Mouse (Mus musculus): Measurements from ENCODE around the gene Ppcs. TPM values are rescaled to one million over a fixed set of nuclear protein-coding genes. Genes with fewer than 3 reads are reported as not detected.
A peak's percentile ranks its signal among the peaks of the same experiment; 100 is the strongest.

Gene Ppcs
- polyA plus RNA-seq, 1 experiment: 7.7 TPM

- Histone ChIP-seq H3K27me3 (replicated peaks) (peaks cover 2% of the 10 kb centered on the region), H3K4me1 (peaks cover 49% of the 10 kb centered on the region), H3K9me3 (no peaks in the 10 kb centered on the region), H3K36me3 (replicated peaks; ENCODE audit: low read length) (peaks cover 9% of the 10 kb centered on the region), H3K4me3 (replicated peaks) (peak overlapping the region; percentile 94)
- TF ChIP-seq GATA1 (IDR thresholded peaks at IDR 0.05; ENCODE audit: borderline replicate concordance, low read length): no peak
- TF ChIP-seq FLI1 (IDR thresholded peaks at IDR 0.05; ENCODE audit: low read length): no peak
Observed at GRCm38 (mm10) chr4:119421921-119422293, 313 bp downstream of the Ppcs start.

- peaks cover 2% of the 10 kb centered on the region for H3K27me3 ChIP-seq (replicated peaks)
- H3K4me3 ChIP-seq (replicated peaks): peak overlapping the region; percentile 81
- peaks cover 9% of the 10 kb centered on the region for H3K36me3 ChIP-seq (replicated peaks; ENCODE audit: low read length)
- TF ChIP-seq GATA1 (IDR thresholded peaks at IDR 0.05; ENCODE audit: borderline replicate concordance, low read length): no peak
- no peak for TF ChIP-seq FLI1 (IDR thresholded peaks at IDR 0.05; ENCODE audit: low read length)
- H3K4me1 ChIP-seq: peaks cover 51% of the 10 kb centered on the region
- no peaks in the 10 kb centered on the region for H3K9me3 ChIP-seq
Observed at GRCm38 (mm10) chr4:119421191-119421590, 1.0 kb downstream of the Ppcs start.

- Histone ChIP-seq H3K4me1 (peaks cover 50% of the 10 kb centered on the region), H3K36me3 (replicated peaks; ENCODE audit: low read length) (peaks cover 9% of the 10 kb centered on the region), H3K27me3 (replicated peaks) (peaks cover 10% of the 10 kb centered on the region), H3K4me3 (replicated peaks) (no peak overlapping the region), H3K9me3 (no peaks in the 10 kb centered on the region)
- TF ChIP-seq GATA1 (IDR thresholded peaks at IDR 0.05; ENCODE audit: borderline replicate concordance, low read length) (no peak), FLI1 (IDR thresholded peaks at IDR 0.05; ENCODE audit: low read length) (no peak)
Observed at GRCm38 (mm10) chr4:119417894-119418293, 4.3 kb downstream of the Ppcs start.

- TF ChIP-seq FLI1 (IDR thresholded peaks at IDR 0.05; ENCODE audit: low read length) (no peak), GATA1 (IDR thresholded peaks at IDR 0.05; ENCODE audit: borderline replicate concordance, low read length) (no peak)
- H3K4me1 ChIP-seq: peaks cover 53% of the 10 kb centered on the region
Observed at GRCm38 (mm10) chr4:119417270-119417669, 5.0 kb downstream of the Ppcs start.

GRCm38 (mm10) chr4:119415072-119415753 is 7.0 kb downstream of the Ppcs start, which contains the start of gene Ccdc30:
Gene Ccdc30, minus strand, starts transcription at chr4:119415521.
- Histone ChIP-seq H3K4me1 (peaks cover 39% of the 10 kb centered on the region), H3K27me3 (replicated peaks) (peaks cover 12% of the 10 kb centered on the region), H3K4me3 (replicated peaks) (peak within 1 kb of the TSS; percentile 90), H3K36me3 (replicated peaks; ENCODE audit: low read length) (peaks cover 6% of the 10 kb centered on the region), H3K9me3 (no peaks in the 10 kb centered on the region)
- TF ChIP-seq GATA1 (IDR thresholded peaks at IDR 0.05; ENCODE audit: borderline replicate concordance, low read length): no peak
- TF ChIP-seq FLI1 (IDR thresholded peaks at IDR 0.05; ENCODE audit: low read length): no peak

More at GRCm38 (mm10) chr4:119417270-119417669, 5.0 kb downstream of the Ppcs start:
- no peaks in the 10 kb centered on the region for H3K9me3 ChIP-seq
- no peak overlapping the region for H3K4me3 ChIP-seq (replicated peaks)
- H3K36me3 ChIP-seq (replicated peaks; ENCODE audit: low read length): peaks cover 9% of the 10 kb centered on the region
- H3K27me3 ChIP-seq (replicated peaks): peaks cover 10% of the 10 kb centered on the region

- Histone ChIP-seq H3K4me3 (replicated peaks) (peak overlapping the region; percentile 50), H3K36me3 (replicated peaks; ENCODE audit: low read length) (no peaks in the 10 kb centered on the region), H3K27me3 (replicated peaks) (peaks cover 15% of the 10 kb centered on the region), H3K4me1 (peaks cover 38% of the 10 kb centered on the region), H3K9me3 (peaks cover 4% of the 10 kb centered on the region)
- TF ChIP-seq FLI1 (IDR thresholded peaks at IDR 0.05; ENCODE audit: low read length): no peak
- TF ChIP-seq GATA1 (IDR thresholded peaks at IDR 0.05; ENCODE audit: borderline replicate concordance, low read length): no peak
Observed at GRCm38 (mm10) chr4:119412791-119413190, 9.4 kb downstream of the Ppcs start.

GRCm38 (mm10) chr4:119411877-119412650 is 10.2 kb downstream of the Ppcs start:
- no peaks in the 10 kb centered on the region for H3K36me3 ChIP-seq (replicated peaks; ENCODE audit: low read length)
- H3K27me3 ChIP-seq (replicated peaks): peaks cover 15% of the 10 kb centered on the region
- no peak for TF ChIP-seq FLI1 (IDR thresholded peaks at IDR 0.05; ENCODE audit: low read length)
- TF ChIP-seq GATA1 (IDR thresholded peaks at IDR 0.05; ENCODE audit: borderline replicate concordance, low read length): no peak
- peaks cover 8% of the 10 kb centered on the region for H3K9me3 ChIP-seq
- peaks cover 31% of the 10 kb centered on the region for H3K4me1 ChIP-seq
- H3K4me3 ChIP-seq (replicated peaks): no peak overlapping the region

- Histone ChIP-seq H3K9me3 (peaks cover 36% of the 10 kb centered on the region), H3K4me3 (replicated peaks) (no peak overlapping the region)
- TF ChIP-seq GATA1 (IDR thresholded peaks at IDR 0.05; ENCODE audit: borderline replicate concordance, low read length): no peak
- no peak for TF ChIP-seq FLI1 (IDR thresholded peaks at IDR 0.05; ENCODE audit: low read length)
Observed at GRCm38 (mm10) chr4:119403431-119403830, 18.8 kb downstream of the Ppcs start.

GRCm38 (mm10) chr4:119400896-119401295 is 21.3 kb downstream of the Ppcs start:
- peaks cover 8% of the 10 kb centered on the region for H3K27me3 ChIP-seq (replicated peaks)
- no peaks in the 10 kb centered on the region for H3K36me3 ChIP-seq (replicated peaks; ENCODE audit: low read length)
- H3K4me1 ChIP-seq: 0 out of 2 replicates have a peak, but pooled peaks cover 3% of the 10 kb centered on the region
- TF ChIP-seq GATA1 (IDR thresholded peaks at IDR 0.05; ENCODE audit: borderline replicate concordance, low read length) (no peak), FLI1 (IDR thresholded peaks at IDR 0.05; ENCODE audit: low read length) (no peak)
- peaks cover 20% of the 10 kb centered on the region for H3K9me3 ChIP-seq
- no peak overlapping the region for H3K4me3 ChIP-seq (replicated peaks)

More at GRCm38 (mm10) chr4:119403431-119403830, 18.8 kb downstream of the Ppcs start:
- peaks cover 6% of the 10 kb centered on the region for H3K27me3 ChIP-seq (replicated peaks)
- H3K36me3 ChIP-seq (replicated peaks; ENCODE audit: low read length): no peaks in the 10 kb centered on the region
- H3K4me1 ChIP-seq: 0 out of 2 replicates have a peak, but pooled peaks cover 3% of the 10 kb centered on the region

GRCm38 (mm10) chr4:119398751-119399150 is 23.5 kb downstream of the Ppcs start:
- 0 out of 2 replicates have a peak, but pooled peaks cover 3% of the 10 kb centered on the region for H3K4me1 ChIP-seq
- H3K27me3 ChIP-seq (replicated peaks): peaks cover 18% of the 10 kb centered on the region
- TF ChIP-seq GATA1 (IDR thresholded peaks at IDR 0.05; ENCODE audit: borderline replicate concordance, low read length) (no peak), FLI1 (IDR thresholded peaks at IDR 0.05; ENCODE audit: low read length) (no peak)
- H3K9me3 ChIP-seq: peaks cover 17% of the 10 kb centered on the region
- no peak overlapping the region for H3K4me3 ChIP-seq (replicated peaks)
- H3K36me3 ChIP-seq (replicated peaks; ENCODE audit: low read length): no peaks in the 10 kb centered on the region
